Mouse (Mus musculus): ENCODE data around the gene Dscaml1.

The Dscaml1 gene

GRCm38 (mm10) chr9:45634978-45635377, 208.6 kb downstream of the Dscaml1 start:
- DNase-seq (ENCODE audit: low read depth): no peak

GRCm38 (mm10) chr9:45637346-45637745, 210.9 kb downstream of the Dscaml1 start:
- no peak for DNase-seq (ENCODE audit: low read depth)

- DNase-seq (ENCODE audit: low read depth): no peak
These were observed 211.9 kb downstream of the Dscaml1 start for GRCm38 (mm10) chr9:45638184-45638917.

- DNase-seq (ENCODE audit: low read depth): no peak
These were observed 218.5 kb downstream of the Dscaml1 start for GRCm38 (mm10) chr9:45644833-45645388.

- DNase-seq (ENCODE audit: low read depth): no peak
These were observed 219.1 kb downstream of the Dscaml1 start for GRCm38 (mm10) chr9:45645526-45645925.

- DNase-seq (ENCODE audit: low read depth): no peak
These were observed 224.8 kb downstream of the Dscaml1 start for GRCm38 (mm10) chr9:45651078-45651809.

- DNase-seq (ENCODE audit: low read depth): no peak
These were observed 225.4 kb downstream of the Dscaml1 start for GRCm38 (mm10) chr9:45651810-45652177.

- DNase-seq (ENCODE audit: low read depth): no peak
These were observed 231.0 kb downstream of the Dscaml1 start for GRCm38 (mm10) chr9:45657172-45658062.

GRCm38 (mm10) chr9:45660191-45660590, 233.8 kb downstream of the Dscaml1 start:
- DNase-seq (ENCODE audit: low read depth): no peak

- DNase-seq (ENCODE audit: low read depth): no peak
These were observed 236.0 kb downstream of the Dscaml1 start for GRCm38 (mm10) chr9:45662471-45662870.

GRCm38 (mm10) chr9:45663386-45664315, 237.2 kb downstream of the Dscaml1 start:
- DNase-seq (ENCODE audit: low read depth): no peak

GRCm38 (mm10) chr9:45664326-45664725, 237.9 kb downstream of the Dscaml1 start:
- no peak for DNase-seq (ENCODE audit: low read depth)

GRCm38 (mm10) chr9:45664871-45665394, 238.5 kb downstream of the Dscaml1 start:
- no peak for DNase-seq (ENCODE audit: low read depth)

GRCm38 (mm10) chr9:45675931-45676330, 249.5 kb downstream of the Dscaml1 start:
- no peak for DNase-seq (ENCODE audit: low read depth)

- no peak for DNase-seq (ENCODE audit: low read depth)
These were observed 250.2 kb downstream of the Dscaml1 start for GRCm38 (mm10) chr9:45676578-45676977.

- DNase-seq (ENCODE audit: low read depth): no peak
These were observed 250.9 kb downstream of the Dscaml1 start for GRCm38 (mm10) chr9:45677236-45677781.

GRCm38 (mm10) chr9:45677952-45678663, 251.7 kb downstream of the Dscaml1 start:
- DNase-seq (ENCODE audit: low read depth): no peak

- DNase-seq (ENCODE audit: low read depth): no peak
These were observed 252.2 kb downstream of the Dscaml1 start for GRCm38 (mm10) chr9:45678664-45679026.

- DNase-seq (ENCODE audit: low read depth): no peak
These were observed 256.1 kb downstream of the Dscaml1 start for GRCm38 (mm10) chr9:45682461-45682998.
